Mouse (Mus musculus) hindlimb bud, embryonic 11.5 days (tissue): ENCODE measurements around the gene Acvr1.

Experiments used
- DNase-seq: peaks from one replicate; pipeline ENCODE4 v3.0.0-alpha.2; 2012; ENCODE audit warnings: low read depth, low spot score; ENCODE audit errors: extremely low spot score

Acvr1 gene

DNA sequence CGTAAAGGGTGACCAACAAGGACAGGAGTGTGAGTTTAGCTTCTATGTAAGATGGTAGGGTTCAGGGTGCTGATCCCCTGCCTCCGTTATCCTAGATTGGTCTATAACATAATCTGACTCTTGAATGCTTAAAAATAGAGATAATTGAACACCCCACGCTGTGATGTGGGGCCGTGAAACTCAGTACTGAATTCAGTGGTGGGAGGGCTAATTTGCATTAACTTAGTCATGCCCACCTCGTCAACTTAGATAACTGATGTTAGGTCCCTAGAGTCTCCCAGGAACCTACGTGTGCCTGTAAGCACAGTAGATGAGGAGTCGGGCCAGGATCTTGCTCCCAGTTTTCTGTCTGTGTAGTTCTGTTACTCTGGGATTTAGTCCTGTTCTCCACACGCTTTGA lies 147.4 kb downstream of the Acvr1 start:
- DNase-seq, result no peak

DNA sequence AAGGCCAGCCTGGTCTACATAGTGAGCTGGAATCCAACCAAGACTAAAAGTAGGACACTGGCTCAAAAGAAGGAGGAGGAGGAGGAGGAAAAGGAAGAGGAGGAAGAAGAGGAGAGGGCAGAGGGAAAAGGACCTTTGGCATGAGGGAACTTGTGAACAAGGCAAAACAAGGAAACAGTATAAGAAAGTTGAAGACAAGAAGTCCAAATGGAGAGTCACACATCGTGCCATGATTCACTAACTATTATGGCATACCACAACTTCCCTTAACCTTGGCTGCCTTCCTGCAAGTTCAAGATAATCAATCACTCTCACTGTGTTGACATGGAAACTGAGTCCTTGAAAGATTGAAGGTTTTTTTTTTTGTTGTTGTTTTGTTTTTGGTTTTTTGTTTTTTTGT lies 148.8 kb downstream of the Acvr1 start:
- DNase-seq, result no peak

DNA sequence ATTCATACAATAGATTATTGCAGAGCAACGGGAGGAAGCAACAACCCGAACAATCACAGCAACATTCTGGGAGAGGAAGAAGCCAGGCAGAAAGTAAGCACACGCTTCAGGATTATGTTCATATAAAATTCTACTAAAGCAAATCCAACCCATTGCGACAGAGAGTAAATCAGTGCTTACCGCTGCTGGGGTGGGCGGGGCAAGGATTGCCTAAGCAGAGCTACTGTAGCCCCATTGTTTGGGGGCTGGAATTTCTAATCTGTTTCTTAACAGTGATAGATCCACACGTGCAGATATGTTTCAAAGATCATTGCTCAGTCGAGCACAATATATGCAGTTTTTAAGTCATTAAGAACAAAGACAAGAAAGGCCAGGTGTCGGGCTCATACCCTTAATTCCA lies 149.3 kb downstream of the Acvr1 start:
- no peak for DNase-seq

DNA sequence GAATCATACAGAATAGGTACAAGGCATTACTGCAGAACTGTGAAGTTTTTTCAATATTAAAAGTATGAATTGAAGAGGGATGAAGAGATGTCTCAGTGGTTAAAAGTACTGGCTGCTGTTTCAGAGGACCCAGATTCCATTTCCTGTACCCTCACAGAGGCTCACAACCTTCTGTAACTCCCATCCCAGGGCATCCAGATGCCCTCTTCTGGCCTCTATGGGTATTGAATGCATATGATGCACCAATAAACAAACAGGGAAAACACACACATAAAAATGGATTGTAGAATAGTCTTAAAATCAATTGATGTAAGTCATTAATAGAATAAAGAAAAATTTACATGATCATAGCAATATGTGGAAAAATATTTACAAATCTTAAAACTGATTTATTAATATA lies 151.9 kb downstream of the Acvr1 start:
- no peak for DNase-seq

DNA sequence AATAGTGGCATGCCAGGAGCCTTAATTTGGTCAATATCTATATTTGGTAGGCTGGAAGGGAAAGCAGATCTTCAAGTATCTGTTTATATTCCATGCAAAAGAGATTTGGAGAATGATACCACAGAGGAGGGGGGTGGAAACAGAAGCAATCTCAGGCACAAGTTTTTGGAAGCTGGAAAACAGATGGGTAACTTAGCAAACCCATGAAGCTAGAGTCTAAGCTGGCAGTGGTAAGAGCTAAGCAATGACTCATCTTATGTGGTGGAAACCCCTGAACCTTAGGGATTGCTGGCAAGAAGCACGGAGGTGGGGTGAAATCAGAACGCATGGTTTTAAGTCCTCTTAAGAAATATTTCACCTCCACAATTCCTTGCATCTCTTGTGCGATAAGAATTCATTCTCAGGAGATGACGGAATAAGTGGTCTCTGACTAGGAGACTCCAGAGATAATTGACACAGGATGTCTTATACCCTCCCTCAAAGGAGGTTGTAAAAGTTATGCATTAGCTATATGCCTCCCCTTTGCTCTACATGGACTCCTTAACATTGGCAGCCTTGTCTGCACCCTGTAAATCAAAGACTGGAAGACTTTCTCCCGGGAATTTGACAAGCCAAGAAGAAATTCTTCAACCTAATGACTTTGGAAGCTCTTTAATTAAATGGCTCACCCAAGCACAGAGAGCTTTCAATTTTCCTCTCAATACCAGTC lies 157.9 kb downstream of the Acvr1 start:
- no peak for DNase-seq

DNA sequence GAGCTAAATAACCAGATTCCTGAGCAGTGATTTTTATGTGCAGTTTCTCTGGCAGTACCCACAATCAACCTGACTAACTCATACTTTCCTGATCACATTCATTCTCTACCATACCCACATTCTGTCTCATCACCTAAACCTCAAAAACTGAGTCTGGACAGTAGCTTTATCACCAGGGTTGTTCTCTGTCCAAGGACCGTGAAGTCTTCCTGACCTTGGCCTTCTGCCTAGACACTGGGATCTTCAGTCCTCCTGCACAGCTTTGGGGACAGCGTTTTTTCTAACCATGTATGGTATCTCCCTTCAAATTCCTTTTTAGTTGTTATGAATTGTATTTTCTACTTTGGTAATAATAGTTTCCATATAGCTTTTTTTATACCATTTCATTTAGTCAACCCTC lies 163.5 kb downstream of the Acvr1 start:
- no peak for DNase-seq

DNA sequence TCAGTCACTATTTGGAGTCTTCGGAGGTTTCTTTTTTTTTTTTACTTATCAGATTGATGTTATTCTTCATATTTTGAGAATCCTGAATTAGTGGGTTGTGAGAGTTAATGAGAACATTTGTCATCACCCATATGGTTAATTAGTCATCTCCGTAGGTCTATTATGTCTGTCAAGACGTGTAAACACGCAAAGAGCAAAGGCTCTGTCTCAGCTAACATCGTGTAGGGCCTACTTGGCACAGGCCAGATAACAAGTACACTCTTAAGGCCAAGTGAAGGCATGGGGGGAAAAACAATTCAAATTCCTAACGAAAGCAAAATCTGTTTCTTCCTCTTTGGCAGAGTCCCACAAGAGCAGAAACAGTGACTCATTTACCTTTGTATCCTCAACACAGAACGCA lies 178.4 kb downstream of the Acvr1 start:
- no peak for DNase-seq

DNA sequence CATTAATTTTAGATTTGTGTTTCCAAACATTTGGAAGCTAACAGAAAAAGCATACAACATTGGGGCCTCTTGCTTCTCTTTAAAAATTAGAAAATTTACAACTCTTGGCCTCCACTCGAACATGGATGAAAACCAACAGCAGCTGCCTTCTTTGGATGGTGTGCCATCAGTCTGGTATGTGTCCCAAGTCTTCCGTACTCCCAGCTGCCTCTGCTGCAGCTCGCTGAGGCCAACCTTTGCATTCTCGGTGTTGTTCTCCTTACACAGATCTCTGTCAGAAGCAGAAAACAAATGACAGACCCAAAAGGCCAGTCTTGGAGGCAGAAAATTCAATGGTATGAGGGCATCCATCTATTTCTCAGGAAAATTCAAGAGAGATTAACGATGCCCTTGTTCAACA lies 186.9 kb downstream of the Acvr1 start:
- no peak for DNase-seq

DNA sequence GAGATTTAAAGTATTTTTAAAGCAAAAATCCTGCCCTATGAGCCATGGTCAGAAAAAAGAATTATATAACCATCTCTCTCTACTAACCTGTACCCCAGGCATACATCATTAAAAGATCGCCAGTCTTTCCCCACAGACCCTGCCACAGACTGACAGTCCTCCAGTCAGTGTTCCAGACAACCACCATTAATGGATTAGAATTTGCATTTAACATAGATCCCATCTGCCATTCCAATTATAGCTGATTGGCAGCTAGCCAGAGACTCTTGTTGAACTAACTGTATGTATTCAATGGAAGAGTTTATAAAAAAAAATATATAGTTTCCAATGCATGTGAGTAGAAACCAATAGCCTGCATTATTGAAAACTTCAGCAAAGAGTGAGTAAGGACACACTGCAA lies 187.5 kb downstream of the Acvr1 start:
- DNase-seq, result no peak

DNA sequence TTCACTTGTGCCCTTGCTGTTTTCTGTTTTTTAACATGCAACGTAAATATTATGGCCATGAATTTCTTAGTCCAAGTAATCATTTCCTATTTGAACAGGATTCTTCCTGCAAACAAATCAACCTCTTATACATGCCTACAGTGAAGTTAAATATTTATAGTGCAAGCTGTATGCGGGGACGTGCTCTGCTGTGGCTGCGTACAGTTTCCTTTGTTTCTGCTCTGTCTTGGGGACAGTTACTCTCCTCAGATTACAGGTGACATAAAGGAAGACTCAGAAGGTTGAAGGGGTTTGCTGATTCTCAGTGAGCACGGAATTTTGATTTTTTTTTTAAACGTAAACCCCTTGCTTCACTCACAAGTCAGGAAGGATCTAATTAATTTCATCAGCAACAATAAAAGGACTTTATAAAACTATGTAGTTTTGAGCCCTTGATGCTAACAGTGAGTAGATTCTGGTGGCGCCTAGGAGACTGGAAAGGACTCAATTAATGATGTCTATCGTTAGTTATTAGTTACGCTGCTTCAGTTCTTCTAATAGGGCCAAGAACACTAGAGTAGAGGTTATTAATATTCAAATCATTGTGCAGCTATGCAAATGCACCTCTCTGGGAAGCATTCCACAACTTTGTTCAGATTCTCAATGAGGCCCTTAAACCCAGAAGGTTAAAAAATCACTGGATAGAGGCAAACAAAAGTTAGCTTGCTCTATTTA lies 189.4 kb downstream of the Acvr1 start:
- no peak for DNase-seq

DNA sequence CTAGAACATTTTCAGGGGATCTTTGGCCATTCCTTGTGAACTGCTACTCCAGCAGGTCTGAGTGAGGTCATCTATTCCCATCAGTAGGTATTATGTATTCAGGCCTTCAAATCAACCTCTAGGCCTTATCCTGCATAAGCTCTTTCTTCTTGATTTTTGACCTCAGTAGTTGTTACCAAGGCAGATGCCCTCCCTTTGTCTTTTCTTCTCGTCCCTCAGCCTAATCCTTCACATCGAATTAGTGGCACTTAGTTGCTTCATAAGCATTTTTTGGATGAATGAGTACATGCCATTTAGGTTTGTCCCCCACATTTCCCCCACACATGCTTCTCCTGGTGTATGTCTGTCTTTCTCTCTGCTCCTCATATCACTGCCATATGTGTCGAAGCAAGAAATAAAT lies 200.8 kb downstream of the Acvr1 start:
- no peak for DNase-seq

DNA sequence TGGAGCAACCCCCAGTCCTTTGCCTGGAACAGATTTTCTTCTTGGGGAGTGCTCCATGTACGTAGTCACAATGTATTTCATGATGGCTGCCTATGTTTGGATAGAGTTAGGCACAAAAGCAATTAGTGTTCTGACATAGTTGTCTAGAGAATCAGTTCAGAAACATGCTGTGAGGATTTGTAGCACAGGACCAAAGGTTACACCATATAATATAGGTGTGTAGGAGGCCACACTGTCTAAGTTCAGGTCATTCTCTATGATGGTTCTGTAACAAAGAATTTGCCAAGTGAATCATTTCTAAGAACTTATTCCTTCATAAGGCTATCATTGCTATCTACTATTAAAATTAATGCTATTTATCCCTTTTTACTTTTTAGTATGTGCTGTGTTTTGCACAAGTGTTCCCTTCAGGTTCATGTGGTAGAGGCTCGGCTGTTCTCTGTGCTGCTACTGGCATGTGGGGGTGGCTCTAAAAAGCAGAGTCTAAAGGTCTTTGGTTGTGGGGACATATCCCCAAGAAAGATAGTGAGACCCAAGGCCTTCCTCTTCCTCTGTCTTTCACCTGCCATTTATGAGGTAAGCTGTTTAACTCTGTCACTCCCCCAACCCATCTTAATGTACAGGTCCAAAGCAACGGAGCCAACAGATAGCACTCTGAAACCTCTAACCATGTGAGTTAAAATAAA lies 205.5 kb downstream of the Acvr1 start:
- DNase-seq, result no peak

DNA sequence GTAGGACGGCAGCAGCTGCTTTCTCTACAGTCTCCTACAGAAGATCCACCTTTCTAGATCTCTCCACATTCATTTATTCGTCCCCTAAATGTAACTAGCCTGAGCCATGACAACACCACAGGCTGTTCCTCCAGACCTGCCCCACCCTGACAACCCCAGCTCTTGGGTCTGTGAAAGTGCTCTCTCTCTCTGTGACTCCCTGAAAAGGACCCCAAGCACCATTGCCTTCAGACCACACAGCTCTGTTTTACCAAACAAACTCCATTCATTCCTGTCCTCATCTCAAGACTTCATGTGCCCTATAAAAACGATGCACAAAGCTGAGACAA lies 208.9 kb downstream of the Acvr1 start:
- no peak for DNase-seq

DNA sequence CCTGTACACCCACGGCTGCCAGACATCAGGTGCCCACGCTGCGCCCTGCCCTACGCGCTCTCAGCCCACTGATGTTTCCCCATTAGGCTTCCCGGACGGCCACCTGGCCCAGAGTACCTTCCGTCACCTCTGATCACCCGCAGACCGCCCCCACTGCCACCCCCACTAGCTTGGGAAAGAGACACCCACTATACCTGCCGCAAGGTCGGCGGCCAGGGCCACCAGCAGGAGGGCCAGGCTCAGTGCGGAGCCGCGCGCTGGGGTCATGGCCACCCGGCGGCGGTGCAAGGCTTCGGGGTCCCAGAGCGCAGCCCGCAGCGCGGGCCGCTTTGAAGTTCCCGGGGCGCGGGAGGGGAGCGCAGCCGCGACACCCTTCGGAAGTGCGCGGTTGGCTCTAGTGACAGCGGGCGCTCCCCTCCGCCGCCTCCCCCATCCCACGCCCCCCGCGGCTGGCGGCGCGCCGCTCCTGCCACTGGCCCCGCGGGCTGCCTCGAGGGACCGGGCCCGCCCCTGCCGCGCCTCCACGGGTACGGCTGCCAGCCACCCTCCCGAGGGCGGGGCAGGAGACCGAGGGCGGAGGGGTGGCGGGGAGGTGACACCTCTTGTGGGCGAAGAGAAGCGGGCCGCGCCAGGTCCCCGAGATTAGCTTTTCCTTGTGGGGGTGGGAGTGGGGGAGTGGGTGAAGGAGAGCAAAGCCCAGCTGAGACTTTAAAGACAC lies 209.4 kb downstream of the Acvr1 start, which contains the start of gene Acvr1c:
Acvr1c (minus strand) TSS at position 482 of the 718 bp plus-strand sequence.
- no peak for DNase-seq

DNA sequence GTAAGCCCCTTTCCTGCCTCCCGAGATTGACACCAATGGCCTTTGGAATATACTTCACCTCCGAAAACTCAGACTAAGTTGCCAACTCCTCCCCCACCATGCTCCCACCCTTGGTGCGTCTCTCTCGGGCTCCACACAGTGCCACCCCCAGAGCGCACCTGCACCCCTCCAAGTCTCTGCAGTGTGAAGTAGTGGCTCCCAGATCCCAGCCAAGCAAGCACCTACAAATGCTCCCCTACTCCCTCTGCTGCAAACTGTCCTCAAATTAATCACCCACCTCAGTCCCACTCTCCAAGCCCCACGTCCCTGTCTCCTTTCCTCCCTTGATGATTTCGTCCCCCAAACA lies 209.9 kb downstream of the Acvr1 start:
- DNase-seq, result no peak

DNA sequence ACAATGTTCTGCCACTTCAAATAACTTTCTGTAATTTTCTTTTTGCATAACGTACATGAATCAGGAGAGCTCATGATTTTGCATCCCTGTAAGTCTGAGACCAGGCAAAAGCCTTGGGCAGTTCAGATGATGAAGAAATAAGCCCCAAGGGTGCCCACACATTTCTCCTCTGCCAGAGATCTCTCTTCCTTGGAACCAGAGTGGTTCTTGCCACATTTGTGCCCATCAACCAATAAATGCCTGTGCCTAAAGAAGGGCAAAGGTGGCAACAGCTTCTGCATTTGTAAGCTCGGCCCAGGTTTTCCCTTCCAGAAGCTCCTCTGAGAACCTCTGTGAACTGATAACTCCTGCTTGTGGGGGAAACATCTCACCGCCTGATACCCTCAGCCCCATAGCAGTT lies 212.6 kb downstream of the Acvr1 start:
- no peak for DNase-seq

DNA sequence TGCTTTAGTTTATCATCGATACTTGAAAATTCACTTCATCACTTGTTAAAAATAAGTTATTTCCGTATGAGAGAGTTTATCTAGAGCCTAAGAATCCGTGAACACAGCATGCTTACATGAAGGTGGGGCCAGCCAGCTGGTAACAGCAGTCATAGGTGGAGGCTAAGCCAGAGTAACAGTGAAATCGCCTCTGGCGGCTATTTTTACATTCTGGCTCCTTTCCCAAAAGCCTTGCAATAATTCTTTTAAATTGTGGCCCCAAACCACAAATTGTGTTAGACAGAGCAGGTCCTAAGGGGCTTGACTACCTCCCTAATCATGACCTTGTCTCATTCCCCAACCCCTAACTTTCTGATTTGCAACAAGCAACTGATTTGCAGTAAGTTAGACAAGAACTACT lies 214.1 kb downstream of the Acvr1 start:
- DNase-seq, result no peak

DNA sequence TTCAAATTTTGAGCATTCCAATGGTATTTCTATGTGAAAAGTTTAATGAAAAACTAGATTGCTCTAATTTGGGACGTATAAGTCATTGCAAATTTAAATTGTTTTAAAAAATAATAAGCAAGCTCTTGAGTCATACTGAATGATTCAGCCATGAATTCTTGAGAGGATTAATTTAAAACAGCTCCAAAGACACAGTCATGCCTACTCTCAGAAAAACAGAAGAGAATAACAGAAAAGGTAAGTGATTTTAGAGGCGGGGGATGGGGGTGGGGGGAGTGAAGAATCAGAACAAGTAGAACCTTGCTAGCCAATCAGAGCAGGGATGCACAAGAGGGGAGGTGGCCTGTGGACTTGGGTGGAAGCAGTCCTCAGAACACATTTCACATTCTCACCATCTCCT lies 216.3 kb downstream of the Acvr1 start:
- DNase-seq, result no peak
